Mouse (Mus musculus) frontal cortex, adult (tissue): ENCODE measurements at regions not wholly inside any gene's neighbourhood (a gene's known extent, or its start where the extent isn't known, plus 50 kb on each side); places are given as distances from the start of the nearest gene placed in this dataset.

Experiments used
- ATAC-seq: cut with Nextera tagmentation; 2 replicates; pipeline ENCODE4 v1.9.2; 2017; ENCODE audit warnings: mild to moderate bottlenecking, moderate library complexity, mixed read lengths; ENCODE audit not compliant: low TSS enrichment

DNA sequence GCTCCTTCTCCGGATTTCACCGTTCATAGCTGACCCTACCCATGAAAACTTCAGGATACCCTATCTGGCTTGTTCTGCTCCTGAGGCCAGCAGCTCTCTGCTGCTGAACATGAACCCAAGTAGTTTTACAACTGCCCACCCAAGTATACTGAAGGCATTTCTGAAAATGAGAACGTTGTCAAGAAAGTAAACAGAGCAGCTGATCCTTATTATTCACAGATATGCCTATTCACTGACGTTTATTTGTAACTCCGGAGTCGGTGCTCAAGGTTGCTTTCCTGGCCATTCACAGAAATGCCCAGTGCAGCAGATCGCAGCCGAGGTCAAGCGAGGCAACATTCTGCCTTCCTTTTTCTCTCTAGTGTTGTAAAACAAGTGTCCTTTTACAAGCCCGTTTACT lies 128.4 kb upstream of the N6amt1 start:
- ATAC-seq: no peak

GRCm38 (mm10) chr16:87225085-87225484 lies 128.9 kb upstream of the N6amt1 start:
- ATAC-seq: no peak

DNA sequence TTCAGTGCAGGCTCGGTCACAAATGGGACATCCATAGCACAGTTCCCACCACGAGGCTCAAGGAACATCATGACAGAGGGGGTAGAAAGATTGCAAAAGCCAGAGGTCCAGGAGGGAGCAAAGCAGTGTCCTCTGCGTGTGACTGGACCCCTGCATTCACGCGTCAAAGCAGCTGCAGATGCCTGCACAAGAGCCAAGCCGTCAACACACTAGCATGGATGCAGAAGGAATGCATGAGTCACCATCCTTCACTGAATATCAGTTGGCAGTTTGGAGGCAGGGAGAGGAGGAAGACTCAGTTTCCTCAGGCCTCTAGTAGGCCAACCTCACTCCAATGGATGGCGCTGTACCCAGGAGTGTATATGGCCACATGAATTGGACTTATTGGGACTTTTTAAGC lies 130.0 kb upstream of the N6amt1 start:
- no peak for ATAC-seq

- ATAC-seq: no peak
Measured at GRCm38 (mm10) chr16:87220611-87221010, 133.4 kb upstream of the N6amt1 start.

DNA sequence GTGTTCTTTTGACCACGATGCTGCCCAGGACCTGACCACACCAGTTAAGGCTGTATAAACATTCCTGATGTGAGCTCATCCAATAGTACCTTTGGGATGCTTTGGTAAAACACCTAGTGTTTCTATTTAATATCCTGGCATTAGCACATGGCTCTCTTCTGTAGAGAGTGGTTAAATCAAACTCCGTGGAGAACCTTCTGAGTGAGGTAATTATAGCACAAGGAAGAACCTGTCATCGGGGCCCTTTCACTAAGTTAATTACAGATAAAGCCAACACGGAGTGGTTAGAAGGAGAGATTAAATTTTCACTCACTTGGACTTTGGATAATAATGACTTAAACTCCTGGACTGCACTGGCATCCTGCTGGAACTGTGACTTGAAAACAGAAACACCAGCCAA lies 133.8 kb upstream of the N6amt1 start:
- ATAC-seq: no peak

- ATAC-seq: no peak
Measured at GRCm38 (mm10) chr16:87207875-87208274, 146.1 kb upstream of the N6amt1 start.

GRCm38 (mm10) chr16:87190471-87190870 lies 163.5 kb upstream of the N6amt1 start:
- no peak for ATAC-seq

GRCm38 (mm10) chr16:87188737-87189136 lies 165.2 kb upstream of the N6amt1 start:
- ATAC-seq: peak; percentile 90

DNA sequence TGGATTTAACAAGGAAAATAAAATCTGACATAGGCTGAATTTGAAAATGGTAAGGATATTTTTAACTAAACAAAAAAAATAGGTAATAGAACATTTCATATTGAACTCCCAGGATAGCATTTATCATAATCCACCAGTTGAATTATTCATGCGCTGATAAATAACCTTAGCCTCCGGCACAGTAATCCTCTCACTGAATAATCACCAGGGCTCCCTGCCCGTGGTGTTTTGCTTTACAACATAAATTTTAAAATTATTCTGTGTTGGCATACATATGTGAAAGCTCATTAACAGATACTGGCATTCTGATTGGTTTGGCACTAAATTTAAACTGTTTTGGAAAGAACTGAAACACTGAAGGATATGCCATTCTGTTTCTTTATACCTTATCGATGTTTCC lies 181.6 kb upstream of the N6amt1 start:
- ATAC-seq: no peak

DNA sequence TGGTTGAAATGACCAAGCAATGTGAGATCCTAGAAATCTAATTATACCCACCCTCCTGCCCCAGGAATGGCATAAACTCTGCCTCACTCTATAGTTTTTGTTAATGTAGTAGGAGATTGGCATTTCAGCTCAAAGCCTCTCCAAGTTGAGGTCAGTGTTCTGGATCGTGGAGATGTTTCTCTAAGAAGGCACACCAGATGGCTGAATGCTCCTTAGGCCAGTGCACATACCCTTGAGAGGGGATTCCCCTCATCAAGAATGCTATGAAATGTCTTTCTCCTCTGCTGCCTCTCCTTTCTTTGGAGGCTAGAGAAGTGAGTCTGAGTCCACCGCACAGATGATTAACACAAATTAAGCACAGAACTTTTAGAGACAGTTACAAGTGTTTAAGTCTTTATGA lies 214.7 kb upstream of the N6amt1 start:
- no peak for ATAC-seq

- no peak for ATAC-seq
Measured at GRCm38 (mm10) chr16:87136503-87136902, 217.5 kb upstream of the N6amt1 start.

DNA sequence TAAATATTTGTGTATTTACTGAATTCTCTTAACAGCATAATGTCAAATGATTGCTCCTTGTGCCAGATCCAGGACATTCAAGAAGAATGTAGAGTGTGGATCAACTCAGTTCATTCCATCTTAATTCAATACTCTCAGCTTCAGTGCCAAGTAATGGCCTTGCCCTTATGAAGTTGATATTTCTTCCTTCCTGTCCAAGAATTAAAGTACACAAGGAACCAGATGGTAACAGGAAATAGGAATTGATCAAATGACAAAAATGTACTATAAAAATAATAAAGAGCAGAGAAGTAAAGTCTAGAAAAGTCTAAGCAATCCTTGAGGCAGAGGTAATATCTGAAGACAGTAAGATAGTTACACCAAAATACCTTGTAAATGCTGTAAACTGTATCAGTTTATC lies 219.5 kb upstream of the N6amt1 start:
- ATAC-seq: no peak

GRCm38 (mm10) chr16:87133874-87134273 lies 220.1 kb upstream of the N6amt1 start:
- peak; percentile 91 for ATAC-seq

DNA sequence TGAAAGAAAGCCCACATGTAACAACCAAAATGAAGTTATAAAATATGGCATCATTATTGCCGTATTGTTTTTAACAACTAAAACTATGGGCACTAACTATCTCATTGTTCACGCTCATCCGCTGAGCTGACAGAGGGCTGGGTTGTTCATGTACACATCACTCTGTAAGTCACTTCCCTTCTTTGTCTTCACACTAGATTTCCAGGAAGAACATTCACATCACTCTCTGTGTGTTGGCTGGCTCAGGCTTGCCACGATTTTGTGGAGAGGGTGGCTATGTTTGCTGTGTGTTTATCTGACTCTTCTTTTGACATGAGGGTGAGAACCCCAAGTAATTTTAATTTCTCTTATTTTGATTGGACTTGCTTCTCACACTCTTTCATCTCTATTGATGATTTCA lies 221.9 kb upstream of the N6amt1 start:
- ATAC-seq: no peak

DNA sequence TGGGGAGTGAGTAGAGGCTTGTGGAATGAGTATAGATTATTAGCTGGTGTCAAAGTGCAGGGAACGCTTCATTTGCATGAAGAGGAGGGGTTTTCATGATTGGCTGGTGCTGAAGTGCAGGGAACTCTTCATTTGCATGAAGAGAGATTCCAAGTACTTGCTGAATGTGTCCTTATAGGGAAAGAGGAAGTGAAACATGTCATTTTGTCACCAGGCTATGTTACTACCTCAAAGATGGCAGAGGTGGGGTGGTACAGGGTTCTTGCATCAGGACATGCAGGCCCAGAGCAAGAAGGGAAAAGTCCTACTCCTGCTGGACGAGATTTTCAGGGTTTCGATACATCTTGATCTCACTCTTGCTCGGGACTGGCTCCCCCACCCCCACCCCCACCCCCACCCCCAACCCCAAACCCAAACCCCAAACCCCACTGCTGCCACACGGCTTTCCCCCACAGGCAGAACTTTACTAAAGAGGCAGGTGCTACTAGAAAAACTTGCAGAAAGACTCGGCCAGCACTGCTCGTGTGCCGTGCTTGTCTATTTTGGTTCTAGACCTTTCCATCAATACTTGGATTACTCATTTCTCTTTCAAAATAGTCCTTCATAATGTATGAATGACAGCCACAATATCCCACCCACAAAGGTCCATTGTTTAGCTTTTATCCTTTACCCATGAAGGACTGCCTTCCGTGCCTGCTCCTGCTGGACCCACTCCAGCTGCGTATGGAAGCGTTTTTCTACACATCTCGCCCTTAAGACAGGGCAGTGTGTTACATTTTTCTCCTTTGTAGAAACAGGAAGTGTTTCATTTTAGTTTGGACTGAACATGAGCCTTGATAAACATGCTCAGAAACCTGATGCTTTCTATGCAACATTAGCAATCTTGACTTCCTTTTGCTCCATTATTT lies 223.0 kb upstream of the N6amt1 start:
- no peak for ATAC-seq

DNA sequence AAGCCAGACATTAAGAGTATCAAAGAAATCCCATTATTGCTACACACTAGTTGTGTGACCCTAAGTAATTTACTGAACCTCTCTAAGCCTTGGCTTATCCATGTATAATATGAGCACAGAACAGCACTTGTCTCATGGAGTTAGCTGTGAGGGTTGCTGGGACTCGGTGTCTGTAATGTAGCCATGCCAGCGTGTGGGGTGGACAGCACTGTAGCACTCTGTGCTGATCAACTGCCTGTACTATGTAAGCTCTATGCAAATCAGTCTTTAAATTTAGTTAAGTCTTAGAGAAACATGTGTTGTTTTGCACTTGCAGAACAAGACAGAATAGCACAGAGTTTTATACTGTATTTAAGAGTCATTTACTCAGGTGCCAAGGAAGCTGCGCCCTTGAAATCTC lies 225.0 kb upstream of the N6amt1 start:
- ATAC-seq: peak; percentile 75

DNA sequence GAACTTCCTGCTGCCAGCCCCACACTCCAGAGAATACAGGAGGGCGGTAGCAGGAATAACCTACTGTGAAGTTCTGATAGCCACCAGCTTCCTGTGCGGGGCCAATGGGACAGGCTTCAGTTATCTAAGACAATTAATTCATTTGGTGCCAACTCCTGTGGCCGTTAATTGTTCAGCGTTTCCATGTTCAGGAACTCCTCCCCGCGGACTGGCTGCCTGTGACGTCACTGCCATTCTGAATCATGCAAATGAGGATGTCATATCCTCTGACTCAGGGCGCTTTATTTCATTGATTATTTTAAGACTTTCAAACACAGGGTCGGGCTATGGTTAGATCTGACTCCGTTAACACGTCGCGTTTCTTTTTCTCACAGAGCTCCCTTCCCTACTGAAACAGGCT lies 225.8 kb upstream of the N6amt1 start:
- ATAC-seq: peak; percentile 69

GRCm38 (mm10) chr16:87124519-87124918 lies 229.5 kb upstream of the N6amt1 start:
- ATAC-seq: peak; percentile 64

DNA sequence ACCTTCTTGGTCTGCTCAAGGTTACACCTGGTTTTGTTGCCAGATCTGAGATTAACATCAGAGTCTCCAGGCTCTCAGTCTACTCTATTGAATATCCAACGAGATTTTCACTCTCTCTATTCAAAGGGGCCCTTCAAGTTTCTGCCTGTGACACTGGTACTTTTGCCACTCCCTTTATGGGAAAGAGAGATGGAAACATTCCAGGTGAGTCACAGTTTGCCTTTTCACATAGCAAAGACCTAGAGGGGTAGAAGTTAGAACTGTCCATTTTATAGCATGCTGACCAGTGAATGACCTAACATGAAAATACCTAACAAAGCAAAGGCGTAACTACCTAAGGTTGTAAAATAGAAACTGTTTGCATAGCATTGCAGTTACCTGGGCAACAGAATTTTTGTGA lies 250.4 kb upstream of the N6amt1 start:
- no peak for ATAC-seq

DNA sequence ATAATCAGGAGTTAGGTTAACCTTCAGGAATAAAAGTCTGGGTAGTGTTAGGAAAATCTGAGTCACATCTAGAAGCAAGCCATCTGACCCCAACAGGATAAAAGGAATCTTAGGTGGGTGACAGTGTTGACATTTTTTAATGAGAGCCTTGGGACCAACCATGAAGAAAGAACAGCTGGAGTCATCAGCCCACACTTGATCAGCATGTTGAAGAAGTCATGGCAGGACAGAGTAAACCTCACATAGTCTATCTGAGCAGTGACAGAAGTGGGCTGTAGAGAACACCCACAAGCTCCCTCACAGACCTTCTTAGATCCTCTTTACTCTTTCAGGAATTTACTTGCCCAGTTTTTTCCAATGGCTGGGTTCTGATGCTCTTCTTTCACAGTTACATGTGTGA lies 251.9 kb upstream of the N6amt1 start:
- ATAC-seq: no peak

DNA sequence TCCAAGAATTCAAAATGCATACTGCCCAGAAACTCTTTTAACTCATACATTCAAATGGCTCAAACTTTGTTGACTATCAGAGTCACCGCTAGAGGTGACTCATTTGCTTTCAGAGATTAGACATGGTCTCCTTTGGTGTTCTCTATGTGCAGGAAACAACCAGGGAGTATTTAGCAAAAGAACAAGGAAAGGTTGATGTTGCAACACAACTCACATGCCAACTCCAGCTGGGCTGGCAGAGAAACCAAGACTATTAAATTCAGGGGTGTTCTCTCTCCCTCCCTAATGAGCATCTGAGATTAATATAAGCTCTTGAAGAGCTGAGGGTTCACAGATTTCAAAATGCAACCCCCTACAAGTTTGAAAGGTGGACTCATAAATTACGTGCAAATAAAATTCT lies 262.0 kb upstream of the N6amt1 start:
- ATAC-seq: no peak

- ATAC-seq: no peak
Measured at GRCm38 (mm10) chr16:87089322-87089721, 264.7 kb upstream of the N6amt1 start.

GRCm38 (mm10) chr16:87083505-87083904 lies 270.5 kb upstream of the N6amt1 start:
- ATAC-seq: no peak

GRCm38 (mm10) chr16:87077385-87077784 lies 276.6 kb upstream of the N6amt1 start:
- ATAC-seq: no peak
